Mouse (Mus musculus): ENCODE data around the gene Lgals2. TPM values are rescaled to one million over a fixed set of nuclear protein-coding genes. Genes with fewer than 3 reads are reported as not detected.

Lgals2 gene
- total RNA-seq (2014; rRNA removed) (not detected in 2 replicates), polyA plus RNA-seq (2015; fragmentation: Nextera tagmentation; extraction: Ambion mirVana) (not detected in 2 replicates)

GRCm38 (mm10) chr15:78855303-78855965 is at the start of gene Lgals2:
Gene Lgals2, minus strand, starts transcription at chr15:78855529.
- WGBS = 78% methylated on average over 8 of the region's 8 CpGs

GRCm38 (mm10) chr15:78903243-78903642 is 47.9 kb upstream of the Lgals2 start:
- H3K9ac ChIP-seq (replicated peaks; ENCODE audit: low read length) = no peak overlapping the region
- H3K36me3 ChIP-seq (ENCODE audit: insufficient read depth, low read length) = no peaks in the 10 kb centered on the region; the same call in 1 of the 2 replicates
- TF ChIP-seq CTCF (IDR thresholded peaks at IDR 0.05; ENCODE audit: low read depth) = peak; percentile 93
- H3K4me1 ChIP-seq (ENCODE audit: insufficient read depth, low read length) = peaks cover 10% of the 10 kb centered on the region; the same call in 1 of the 2 replicates
- H3K27ac ChIP-seq = no peak overlapping the region
- ATAC-seq = peak; percentile 47; the same call in 1 of the 2 replicates
- 0 out of 2 replicates have a peak, but pooled peaks cover 3% of the 10 kb centered on the region for H3K27me3 ChIP-seq (ENCODE audit: insufficient read depth, low read length)
- no peak overlapping the region for H3K4me3 ChIP-seq (ENCODE audit: low read length)
- WGBS = 5% methylated on average over 2 of the region's 2 CpGs
- DNase-seq (ENCODE audit: low spot score) = peak; percentile 87
- no peak overlapping the region for H3K4me2 ChIP-seq (ENCODE audit: low read depth, low read length)
- no peaks in the 10 kb centered on the region for H3K9me3 ChIP-seq (ENCODE audit: low read length)

More at GRCm38 (mm10) chr15:78855303-78855965, at the start of gene Lgals2:
- no peaks in the 10 kb centered on the region for H3K9me3 ChIP-seq (ENCODE audit: low read length)
- no peak for TF ChIP-seq CTCF (IDR thresholded peaks at IDR 0.05; ENCODE audit: low read depth)
- H3K4me3 ChIP-seq (ENCODE audit: low read length) = no peak within 1 kb of the TSS
- no peak within 1 kb of the TSS for H3K4me2 ChIP-seq (ENCODE audit: low read depth, low read length)
- no peak within 1 kb of the TSS for H3K27ac ChIP-seq
- H3K27me3 ChIP-seq (ENCODE audit: insufficient read depth, low read length) = no peaks in the 10 kb centered on the region
- H3K9ac ChIP-seq (replicated peaks; ENCODE audit: low read length) = no peak within 1 kb of the TSS
- no peaks in the 10 kb centered on the region for H3K36me3 ChIP-seq (ENCODE audit: insufficient read depth, low read length)
- no peaks in the 10 kb centered on the region for H3K4me1 ChIP-seq (ENCODE audit: insufficient read depth, low read length)
- DNase-seq (ENCODE audit: low spot score) (no peak), ATAC-seq (no peak)

- Histone ChIP-seq H3K9me3 (ENCODE audit: low read length) (no peaks in the 10 kb centered on the region), H3K4me1 (ENCODE audit: insufficient read depth, low read length) (peaks cover 10% of the 10 kb centered on the region; the same call in 1 of the 2 replicates), H3K9ac (replicated peaks; ENCODE audit: low read length) (no peak overlapping the region), H3K4me3 (ENCODE audit: low read length) (no peak overlapping the region), H3K27me3 (ENCODE audit: insufficient read depth, low read length) (0 out of 2 replicates have a peak, but pooled peaks cover 3% of the 10 kb centered on the region), H3K4me2 (ENCODE audit: low read depth, low read length) (no peak overlapping the region), H3K36me3 (ENCODE audit: insufficient read depth, low read length) (no peaks in the 10 kb centered on the region), H3K27ac (no peak overlapping the region)
- 46% methylated on average over 8 of the region's 8 CpGs for WGBS
- no peak for ATAC-seq
- no peak for DNase-seq (ENCODE audit: low spot score)
- TF ChIP-seq CTCF (IDR thresholded peaks at IDR 0.05; ENCODE audit: low read depth) = peak; percentile 33; the same call in 1 of the 2 replicates
These were observed 46.1 kb upstream of the Lgals2 start for GRCm38 (mm10) chr15:78901422-78901789.

GRCm38 (mm10) chr15:78900585-78901421 is 45.5 kb upstream of the Lgals2 start:
- DNase-seq (ENCODE audit: low spot score) (no peak), ATAC-seq (no peak)
- Histone ChIP-seq H3K9me3 (ENCODE audit: low read length) (no peaks in the 10 kb centered on the region), H3K36me3 (ENCODE audit: insufficient read depth, low read length) (no peaks in the 10 kb centered on the region), H3K27ac (no peak overlapping the region), H3K4me2 (ENCODE audit: low read depth, low read length) (peak overlapping the region; percentile 67), H3K4me3 (ENCODE audit: low read length) (peak overlapping the region; percentile 39), H3K9ac (replicated peaks; ENCODE audit: low read length) (peak overlapping the region; percentile 37; the same call in 1 of the 2 replicates), H3K27me3 (ENCODE audit: insufficient read depth, low read length) (0 out of 2 replicates have a peak, but pooled peaks cover 3% of the 10 kb centered on the region), H3K4me1 (ENCODE audit: insufficient read depth, low read length) (peaks cover 10% of the 10 kb centered on the region; the same call in 1 of the 2 replicates)
- TF ChIP-seq CTCF (IDR thresholded peaks at IDR 0.05; ENCODE audit: low read depth) = no peak
- WGBS = 35% methylated on average over 18 of the region's 18 CpGs

- H3K4me3 ChIP-seq (ENCODE audit: low read length) = peak within 1 kb of the TSS; percentile 39
- H3K27me3 ChIP-seq (ENCODE audit: insufficient read depth, low read length) = 0 out of 2 replicates have a peak, but pooled peaks cover 3% of the 10 kb centered on the region
- no peaks in the 10 kb centered on the region for H3K36me3 ChIP-seq (ENCODE audit: insufficient read depth, low read length)
- 2% methylated on average over 44 of the region's 47 CpGs for WGBS
- H3K27ac ChIP-seq = peak within 1 kb of the TSS; percentile 20; the same call in 1 of the 2 replicates
- no peaks in the 10 kb centered on the region for H3K9me3 ChIP-seq (ENCODE audit: low read length)
- peaks cover 10% of the 10 kb centered on the region; the same call in 1 of the 2 replicates for H3K4me1 ChIP-seq (ENCODE audit: insufficient read depth, low read length)
- no peak for TF ChIP-seq CTCF (IDR thresholded peaks at IDR 0.05; ENCODE audit: low read depth)
- ATAC-seq (no peak), DNase-seq (ENCODE audit: low spot score) (peak; percentile 57)
- H3K9ac ChIP-seq (replicated peaks; ENCODE audit: low read length) = peak within 1 kb of the TSS; percentile 37
- H3K4me2 ChIP-seq (ENCODE audit: low read depth, low read length) = peak within 1 kb of the TSS; percentile 67
These were observed 44.6 kb upstream of the Lgals2 start, which contains the start of gene Sh3bp1 for GRCm38 (mm10) chr15:78899740-78900584. Gene Sh3bp1, plus strand, starts transcription at chr15:78899768.

GRCm38 (mm10) chr15:78899409-78899739 is 44.0 kb upstream of the Lgals2 start, which contains the start of gene Gm49510:
Gene Gm49510, plus strand, starts transcription at chr15:78899667.
- no peak for ATAC-seq
- WGBS = 3% methylated on average over 20 of the region's 20 CpGs

More at GRCm38 (mm10) chr15:78899409-78899739, 44.0 kb upstream of the Lgals2 start, which contains the start of gene Gm49510:
- H3K36me3 ChIP-seq (ENCODE audit: insufficient read depth, low read length) = no peaks in the 10 kb centered on the region
- 0 out of 2 replicates have a peak, but pooled peaks cover 3% of the 10 kb centered on the region for H3K27me3 ChIP-seq (ENCODE audit: insufficient read depth, low read length)
- peak within 1 kb of the TSS; percentile 20; the same call in 1 of the 2 replicates for H3K27ac ChIP-seq
- TF ChIP-seq CTCF (IDR thresholded peaks at IDR 0.05; ENCODE audit: low read depth) = no peak
- no peaks in the 10 kb centered on the region for H3K9me3 ChIP-seq (ENCODE audit: low read length)
- H3K4me1 ChIP-seq (ENCODE audit: insufficient read depth, low read length) = peaks cover 10% of the 10 kb centered on the region; the same call in 1 of the 2 replicates
- peak within 1 kb of the TSS; percentile 67 for H3K4me2 ChIP-seq (ENCODE audit: low read depth, low read length)
- peak within 1 kb of the TSS; percentile 39 for H3K4me3 ChIP-seq (ENCODE audit: low read length)
- no peak for DNase-seq (ENCODE audit: low spot score)
- peak within 1 kb of the TSS; percentile 37 for H3K9ac ChIP-seq (replicated peaks; ENCODE audit: low read length)
